Mouse (Mus musculus) forebrain, embryonic 10.5 days (tissue): Measurements from ENCODE around the gene Garnl3. TPM values are rescaled to one million over a fixed set of nuclear protein-coding genes. Genes with fewer than 3 reads are reported as not detected.
A peak's percentile ranks its signal among the peaks of the same experiment; 100 is the strongest.

Experiments
- DNase-seq: peaks from one replicate; pipeline ENCODE4 v3.0.0-alpha.2; 2017; ENCODE audit warnings: low spot score; ENCODE audit errors: extremely low spot score
- H3K27ac ChIP-seq: fragments of 300-500 bp; sonication (generic); 2 replicates; pipeline ENCODE4 v1.5.1; 2016; ENCODE audit warnings: mild to moderate bottlenecking
- H3K27me3 ChIP-seq: fragments of 300-500 bp; sonication (generic); 2 replicates; pipeline ENCODE4 v1.6.1; 2016; ENCODE audit warnings: mild to moderate bottlenecking; ENCODE audit not compliant: poor library complexity, severe bottlenecking
- H3K36me3 ChIP-seq: fragments of 300-500 bp; sonication (generic); replicated peaks from 2 replicates; pipeline ENCODE4 v1.6.1; 2016; ENCODE audit warnings: mild to moderate bottlenecking, moderate library complexity
- H3K4me1 ChIP-seq: fragments of 300-500 bp; sonication (generic); 2 replicates; pipeline ENCODE4 v1.6.1; 2016
- H3K4me3 ChIP-seq: fragments of 300-500 bp; sonication (generic); 2 replicates; pipeline ENCODE4 v1.5.1; 2016; ENCODE audit warnings: mild to moderate bottlenecking, moderate library complexity
- H3K9me3 ChIP-seq: fragments of 300-500 bp; sonication (generic); 2 replicates; pipeline ENCODE4 v1.6.1; 2016; ENCODE audit warnings: mild to moderate bottlenecking, moderate library complexity
- WGBS: fragments of 180-500 bp; shearing (Covaris S2); methylation state at CpG from one replicate; pipeline ENCODE4 v1.1.7; 2016; 5-methylcytosine and 5-hydroxymethylcytosine counted together
- polyA plus RNA-seq: library from polyadenylated mRNA; unstranded; fragments of >200 nt; fragmentation: Nextera tagmentation; extraction: Ambion mirVana; gene quantifications from 2 replicates; pipeline ENCODE4 v1.2.1, GENCODE M21; 2016

Garnl3 gene
- polyA plus RNA-seq, 1 experiment from 2014 or later: 9.1 TPM

- no peaks in the 10 kb centered on the region for H3K9me3 ChIP-seq
- DNase-seq: no peak
- H3K4me3 ChIP-seq: peak overlapping the region; percentile 71; the same call in 1 of the 2 replicates
- H3K36me3 ChIP-seq: peaks cover 24% of the 10 kb centered on the region
- H3K27me3 ChIP-seq: no peaks in the 10 kb centered on the region
- peaks cover 58% of the 10 kb centered on the region for H3K4me1 ChIP-seq
- WGBS: 87% methylated on average over 9 of the region's 9 CpGs
- H3K27ac ChIP-seq: 0 out of 2 replicates have a peak overlapping the region, but pooled peaks have one; percentile 93
Observed at GRCm38 (mm10) chr2:32968024-32968614, 163.3 kb downstream of the Garnl3 start.

GRCm38 (mm10) chr2:32966689-32967631 is 164.5 kb downstream of the Garnl3 start:
- 1% methylated on average over 55 of the region's 55 CpGs for WGBS
- DNase-seq: peak; percentile 81
- Histone ChIP-seq H3K4me1 (peaks cover 64% of the 10 kb centered on the region), H3K27me3 (no peaks in the 10 kb centered on the region), H3K36me3 (peaks cover 32% of the 10 kb centered on the region), H3K9me3 (no peaks in the 10 kb centered on the region), H3K4me3 (peak overlapping the region; percentile 71), H3K27ac (peak overlapping the region; percentile 93)

GRCm38 (mm10) chr2:32966184-32966688 is 165.2 kb downstream of the Garnl3 start:
- peak overlapping the region; percentile 71 for H3K4me3 ChIP-seq
- peaks cover 65% of the 10 kb centered on the region for H3K4me1 ChIP-seq
- no peaks in the 10 kb centered on the region for H3K9me3 ChIP-seq
- H3K36me3 ChIP-seq: peaks cover 32% of the 10 kb centered on the region
- H3K27ac ChIP-seq: peak overlapping the region; percentile 93
- H3K27me3 ChIP-seq: no peaks in the 10 kb centered on the region
- WGBS: 12% methylated on average over 13 of the region's 13 CpGs
- no peak for DNase-seq

- H3K4me1 ChIP-seq: peaks cover 65% of the 10 kb centered on the region
- no peak for DNase-seq
- peak overlapping the region; percentile 71 for H3K4me3 ChIP-seq
Observed at GRCm38 (mm10) chr2:32965511-32966183, 165.8 kb downstream of the Garnl3 start.

GRCm38 (mm10) chr2:32964659-32965457 is 166.6 kb downstream of the Garnl3 start:
- peak overlapping the region; percentile 97 for H3K4me3 ChIP-seq
- no peaks in the 10 kb centered on the region for H3K9me3 ChIP-seq
- no peak overlapping the region for H3K27ac ChIP-seq
- peaks cover 70% of the 10 kb centered on the region for H3K4me1 ChIP-seq
- 25% methylated on average over 10 of the region's 10 CpGs for WGBS
- peaks cover 32% of the 10 kb centered on the region for H3K36me3 ChIP-seq
- H3K27me3 ChIP-seq: no peaks in the 10 kb centered on the region
- no peak for DNase-seq

More at GRCm38 (mm10) chr2:32965511-32966183, 165.8 kb downstream of the Garnl3 start:
- H3K9me3 ChIP-seq: no peaks in the 10 kb centered on the region
- WGBS: 20% methylated on average over 7 of the region's 7 CpGs
- H3K36me3 ChIP-seq: peaks cover 32% of the 10 kb centered on the region
- no peak overlapping the region for H3K27ac ChIP-seq
- no peaks in the 10 kb centered on the region for H3K27me3 ChIP-seq

GRCm38 (mm10) chr2:32963981-32964380 is 167.5 kb downstream of the Garnl3 start:
- peak overlapping the region; percentile 97 for H3K4me3 ChIP-seq
- no peaks in the 10 kb centered on the region for H3K9me3 ChIP-seq
- H3K36me3 ChIP-seq: peaks cover 32% of the 10 kb centered on the region
- no peak overlapping the region for H3K27ac ChIP-seq
- 77% methylated on average over 1 of the region's 1 CpGs for WGBS
- no peak for DNase-seq
- H3K27me3 ChIP-seq: no peaks in the 10 kb centered on the region
- H3K4me1 ChIP-seq: peaks cover 70% of the 10 kb centered on the region

- H3K4me3 ChIP-seq: peak overlapping the region; percentile 97
- H3K27ac ChIP-seq: 0 out of 2 replicates have a peak overlapping the region, but pooled peaks have one; percentile 97
- no peak for DNase-seq
- H3K27me3 ChIP-seq: no peaks in the 10 kb centered on the region
- H3K4me1 ChIP-seq: peaks cover 70% of the 10 kb centered on the region
- H3K36me3 ChIP-seq: peaks cover 32% of the 10 kb centered on the region
- no peaks in the 10 kb centered on the region for H3K9me3 ChIP-seq
- 76% methylated on average over 4 of the region's 4 CpGs for WGBS
Observed at GRCm38 (mm10) chr2:32963544-32963943, 167.9 kb downstream of the Garnl3 start.

- 12% methylated on average over 9 of the region's 9 CpGs for WGBS
- H3K27me3 ChIP-seq: no peaks in the 10 kb centered on the region
- no peak for DNase-seq
- H3K4me3 ChIP-seq: peak overlapping the region; percentile 97
- H3K9me3 ChIP-seq: no peaks in the 10 kb centered on the region
- H3K36me3 ChIP-seq: peaks cover 32% of the 10 kb centered on the region
- H3K27ac ChIP-seq: peak overlapping the region; percentile 97
- peaks cover 64% of the 10 kb centered on the region for H3K4me1 ChIP-seq
Observed at GRCm38 (mm10) chr2:32962875-32963220, 168.6 kb downstream of the Garnl3 start.

GRCm38 (mm10) chr2:32962062-32962874 is 169.2 kb downstream of the Garnl3 start:
- H3K27me3 ChIP-seq: no peaks in the 10 kb centered on the region
- peak overlapping the region; percentile 97 for H3K27ac ChIP-seq
- H3K4me1 ChIP-seq: peaks cover 58% of the 10 kb centered on the region
- H3K4me3 ChIP-seq: peak overlapping the region; percentile 97
- H3K36me3 ChIP-seq: peaks cover 34% of the 10 kb centered on the region
- DNase-seq: peak; percentile 44
- WGBS: under 1% methylated on average over 33 of the region's 33 CpGs
- H3K9me3 ChIP-seq: no peaks in the 10 kb centered on the region

- H3K4me3 ChIP-seq: peak within 1 kb of the TSS; percentile 97
- DNase-seq: peak; percentile 94
- H3K9me3 ChIP-seq: no peaks in the 10 kb centered on the region
- peaks cover 42% of the 10 kb centered on the region for H3K36me3 ChIP-seq
- 3% methylated on average over 55 of the region's 55 CpGs for WGBS
- peaks cover 49% of the 10 kb centered on the region for H3K4me1 ChIP-seq
- H3K27ac ChIP-seq: peak within 1 kb of the TSS; percentile 97
- H3K27me3 ChIP-seq: no peaks in the 10 kb centered on the region
Observed at GRCm38 (mm10) chr2:32961192-32961995, 170.1 kb downstream of the Garnl3 start, which contains the start of the genes Rpl12 and Lrsam1. TSS of gene Rpl12 (plus strand) at chr2:32961559. TSS of gene Lrsam1 (minus strand) at chr2:32961614.
